Mouse (Mus musculus) brain, embryonic 18.5 days (tissue): ENCODE data around the gene Inpp5b.
A peak's percentile ranks its signal among the peaks of the same experiment; 100 is the strongest.

Experiments used
- DNase-seq: peaks from one replicate; pipeline ENCODE4 v3.0.0-alpha.2; 2012; ENCODE audit warnings: low read depth, low spot score

Gene Inpp5b

GRCm38 (mm10) chr4:124765802-124766565 lies 24.3 kb downstream of the Inpp5b start:
- no peak for DNase-seq

GRCm38 (mm10) chr4:124766566-124766940 lies 24.9 kb downstream of the Inpp5b start:
- DNase-seq: no peak

- DNase-seq: no peak
Observed at GRCm38 (mm10) chr4:124768963-124769591, 27.4 kb downstream of the Inpp5b start.

DNA sequence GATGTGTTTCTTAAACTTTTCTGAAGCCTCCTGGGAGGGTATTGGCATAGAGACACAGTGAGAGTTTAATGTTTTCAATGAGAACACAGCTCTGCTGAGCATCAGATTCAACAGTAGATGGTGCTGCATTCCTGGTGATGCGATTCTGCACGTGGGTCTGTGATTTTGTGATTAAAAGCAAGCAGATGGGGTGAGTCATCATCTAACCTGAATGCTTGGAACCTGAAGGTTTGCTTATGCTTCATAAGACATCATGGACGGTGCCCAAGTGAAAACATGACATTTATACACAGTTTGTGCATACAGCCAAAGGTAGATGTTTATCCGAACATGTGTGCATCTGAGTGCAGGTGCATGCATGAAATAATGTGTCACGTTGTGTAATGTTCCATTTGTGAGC lies 29.0 kb downstream of the Inpp5b start:
- no peak for DNase-seq

GRCm38 (mm10) chr4:124772125-124772524 lies 30.5 kb downstream of the Inpp5b start:
- DNase-seq: no peak

GRCm38 (mm10) chr4:124773449-124773848 lies 31.8 kb downstream of the Inpp5b start:
- no peak for DNase-seq

- no peak for DNase-seq
Observed at GRCm38 (mm10) chr4:124773995-124774394, 32.3 kb downstream of the Inpp5b start.

DNA sequence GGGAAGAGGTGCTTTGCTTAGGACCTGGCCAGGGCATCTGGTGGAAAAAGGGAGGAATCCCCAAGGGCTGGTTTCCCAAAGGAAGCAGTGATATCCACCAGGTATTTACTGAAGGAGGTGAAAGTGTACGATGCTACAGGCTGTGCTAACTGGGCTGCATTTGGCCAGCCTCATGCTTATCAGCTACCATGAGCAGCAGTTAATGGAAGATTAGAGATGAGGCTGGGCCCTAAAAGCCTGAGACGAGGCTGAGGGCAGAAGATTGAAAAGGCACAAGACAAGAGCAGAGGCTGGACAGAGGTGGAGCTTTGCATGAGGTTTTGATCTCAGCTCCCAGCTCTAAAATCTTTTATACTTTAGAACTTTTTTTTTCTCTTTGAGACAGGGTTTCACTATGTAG lies 32.8 kb downstream of the Inpp5b start:
- no peak for DNase-seq

DNA sequence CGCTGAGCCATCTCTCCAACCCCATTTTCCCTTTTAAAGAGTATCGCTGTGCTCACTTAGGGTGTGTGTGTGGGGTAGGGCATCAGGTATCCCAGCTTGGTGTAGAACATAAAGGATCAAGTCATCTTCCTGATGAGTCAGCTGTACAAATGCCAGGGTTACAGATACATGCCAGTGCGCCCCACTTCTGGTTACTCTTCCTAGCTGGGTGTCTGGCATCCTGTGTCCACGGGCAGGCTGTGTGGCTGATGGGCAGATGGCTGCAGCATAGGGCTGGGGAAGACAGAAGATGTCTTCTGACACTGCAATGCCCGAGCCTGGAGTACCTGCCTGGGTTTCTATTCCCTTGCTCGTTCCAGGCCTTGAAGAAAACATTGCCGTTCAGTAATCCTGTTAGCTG lies 39.7 kb downstream of the Inpp5b start:
- no peak for DNase-seq

- no peak for DNase-seq
Observed at GRCm38 (mm10) chr4:124782395-124782794, 40.7 kb downstream of the Inpp5b start.

- DNase-seq: no peak
Observed at GRCm38 (mm10) chr4:124783937-124784336, 42.3 kb downstream of the Inpp5b start.

- no peak for DNase-seq
Observed at GRCm38 (mm10) chr4:124790013-124790412, 48.4 kb downstream of the Inpp5b start.

DNA sequence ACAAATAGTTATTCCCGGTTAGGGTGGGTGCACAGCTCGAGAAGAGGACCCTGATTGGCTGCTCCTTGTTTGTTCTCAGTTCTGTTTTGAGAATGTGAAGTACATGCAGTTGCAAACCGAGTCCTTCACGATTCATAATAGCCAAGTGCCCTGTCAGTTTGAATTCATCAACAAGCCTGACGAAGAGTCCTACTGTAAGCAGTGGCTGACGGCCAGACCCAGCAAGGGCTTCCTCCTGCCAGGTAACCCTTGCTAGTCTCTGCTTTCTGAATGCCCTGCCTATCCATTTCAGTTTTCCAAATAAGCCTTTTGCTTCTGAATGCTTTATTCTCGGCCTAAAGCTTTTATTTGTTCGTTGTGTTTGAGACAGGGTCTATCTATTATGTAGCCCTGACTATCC lies 50.5 kb downstream of the Inpp5b start:
- DNase-seq: no peak

DNA sequence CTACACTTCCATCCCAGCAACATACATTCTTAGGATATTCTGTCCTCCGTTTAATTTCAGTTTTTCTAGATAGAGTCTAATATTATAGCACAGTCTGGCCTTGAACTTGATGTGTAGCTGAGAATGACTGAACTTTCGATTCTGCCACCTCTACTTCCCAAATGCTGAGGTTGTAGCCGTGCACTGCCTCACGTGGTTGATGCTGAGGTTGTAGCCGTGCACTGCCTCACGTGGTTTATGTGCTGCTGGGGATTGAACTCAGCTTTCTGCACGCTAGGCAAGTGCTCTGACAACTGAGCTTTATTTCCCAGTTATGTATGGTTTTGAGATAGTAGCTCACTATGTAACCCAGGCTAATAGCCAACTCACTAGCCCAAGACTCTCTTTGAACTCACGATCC lies 54.5 kb downstream of the Inpp5b start:
- DNase-seq: no peak

DNA sequence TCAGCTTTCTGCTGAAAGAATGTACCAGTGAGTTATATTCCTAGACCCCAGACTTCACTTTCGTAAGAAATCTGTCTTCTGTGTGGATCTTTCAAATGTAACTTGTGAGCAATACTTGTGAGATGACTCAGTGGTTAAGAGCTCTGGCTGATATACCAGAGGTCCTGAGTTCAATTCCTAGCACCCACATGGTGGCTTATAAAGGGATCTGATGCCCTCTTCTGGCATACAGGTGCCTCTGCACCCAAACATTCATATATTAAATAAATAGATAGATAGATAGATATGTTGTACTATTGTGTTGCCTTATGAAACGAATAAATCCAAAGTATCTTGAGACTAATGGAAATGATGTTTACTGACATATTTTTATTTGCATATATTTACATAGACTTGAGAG lies 55.3 kb downstream of the Inpp5b start:
- no peak for DNase-seq

GRCm38 (mm10) chr4:124801552-124802308 lies 60.1 kb downstream of the Inpp5b start, which contains the start of gene Mtf1:
Gene Mtf1, plus strand, starts transcription at chr4:124802104.
- peak; percentile 72 for DNase-seq

DNA sequence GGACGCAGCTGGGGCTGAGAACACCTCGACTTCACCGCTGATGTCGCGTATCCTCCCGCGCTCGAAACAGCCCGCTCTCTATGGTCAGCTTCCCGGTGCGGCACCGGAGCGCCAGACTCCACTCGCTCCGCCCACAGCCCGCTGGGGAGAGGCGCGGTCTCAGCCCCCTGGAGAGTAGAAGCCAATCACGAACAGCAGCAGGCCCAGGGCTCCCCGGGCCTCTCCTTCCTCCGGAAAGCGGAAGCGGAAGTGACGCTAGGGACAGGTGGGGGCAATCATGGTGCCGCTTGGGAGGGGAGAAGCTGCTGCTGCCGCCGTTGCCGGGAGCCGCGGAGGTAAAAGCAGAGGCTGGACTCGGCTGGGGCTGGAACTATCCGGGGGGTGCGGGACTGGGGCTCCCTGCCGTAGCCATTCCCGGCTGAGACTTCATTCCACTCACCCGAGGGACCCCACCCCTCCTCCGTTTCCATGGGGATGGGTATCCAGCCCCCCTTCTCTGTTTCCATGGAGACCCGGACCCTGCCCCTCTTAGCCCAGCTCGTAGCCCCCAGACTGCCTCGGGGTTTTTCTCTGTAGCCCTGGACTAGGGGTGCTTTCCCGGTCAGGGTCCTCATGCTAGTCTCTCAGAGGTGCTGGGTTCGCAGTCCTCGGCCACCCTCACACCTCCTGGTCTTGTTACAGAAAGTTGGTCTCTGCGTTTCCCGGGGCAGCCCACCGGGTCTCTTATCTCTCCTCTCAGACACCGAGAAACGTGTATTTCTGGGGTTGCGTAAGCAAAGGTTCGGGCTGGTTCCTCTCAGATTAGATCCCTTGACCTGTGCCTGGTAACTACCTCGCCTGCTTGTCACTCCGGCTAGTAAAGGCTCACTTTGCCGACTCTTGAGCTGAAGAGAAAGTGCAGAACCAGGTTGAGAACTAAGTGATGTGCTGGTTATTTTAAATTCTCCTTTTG lies 60.9 kb downstream of the Inpp5b start:
- DNase-seq: peak; percentile 93

DNA sequence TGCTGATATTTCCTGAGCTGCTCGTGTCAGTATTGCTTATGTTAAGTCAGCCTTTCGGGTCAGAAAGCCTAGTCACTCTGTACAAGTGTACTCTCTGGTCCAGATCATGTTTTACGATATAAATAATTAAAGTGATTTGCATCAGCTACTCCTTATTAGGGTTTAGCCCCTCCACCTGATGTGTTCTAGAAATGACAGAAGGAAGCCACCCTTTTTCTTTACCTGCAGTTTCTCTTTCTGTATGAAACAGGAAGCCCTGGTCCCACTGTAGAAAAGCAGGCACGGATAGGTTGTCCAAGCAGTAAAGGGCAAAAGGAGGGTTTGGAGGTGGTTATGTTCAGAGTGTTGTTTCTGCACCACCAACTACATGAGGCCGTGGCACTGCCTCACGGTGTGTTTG lies 61.8 kb downstream of the Inpp5b start:
- no peak for DNase-seq

DNA sequence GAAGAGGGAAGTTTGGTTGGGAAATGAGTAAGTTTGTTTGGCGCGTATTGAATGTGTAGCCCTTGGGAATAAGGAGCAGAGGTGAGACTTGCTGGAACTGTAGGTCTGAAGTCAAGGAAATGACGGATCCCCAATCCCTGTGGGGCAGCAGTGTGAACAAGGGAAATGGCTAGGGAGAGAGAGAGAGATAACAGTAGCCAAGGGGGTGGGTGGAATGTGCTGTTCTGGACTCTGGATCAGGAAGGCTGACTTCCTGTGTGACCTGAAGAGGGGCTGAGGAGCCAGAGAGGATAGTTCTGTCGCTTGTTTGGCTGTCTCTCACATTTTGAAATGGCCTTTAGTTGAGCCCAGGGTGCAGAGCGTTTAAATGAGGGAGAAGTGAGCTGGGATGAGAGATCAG lies 66.9 kb downstream of the Inpp5b start:
- DNase-seq: no peak

DNA sequence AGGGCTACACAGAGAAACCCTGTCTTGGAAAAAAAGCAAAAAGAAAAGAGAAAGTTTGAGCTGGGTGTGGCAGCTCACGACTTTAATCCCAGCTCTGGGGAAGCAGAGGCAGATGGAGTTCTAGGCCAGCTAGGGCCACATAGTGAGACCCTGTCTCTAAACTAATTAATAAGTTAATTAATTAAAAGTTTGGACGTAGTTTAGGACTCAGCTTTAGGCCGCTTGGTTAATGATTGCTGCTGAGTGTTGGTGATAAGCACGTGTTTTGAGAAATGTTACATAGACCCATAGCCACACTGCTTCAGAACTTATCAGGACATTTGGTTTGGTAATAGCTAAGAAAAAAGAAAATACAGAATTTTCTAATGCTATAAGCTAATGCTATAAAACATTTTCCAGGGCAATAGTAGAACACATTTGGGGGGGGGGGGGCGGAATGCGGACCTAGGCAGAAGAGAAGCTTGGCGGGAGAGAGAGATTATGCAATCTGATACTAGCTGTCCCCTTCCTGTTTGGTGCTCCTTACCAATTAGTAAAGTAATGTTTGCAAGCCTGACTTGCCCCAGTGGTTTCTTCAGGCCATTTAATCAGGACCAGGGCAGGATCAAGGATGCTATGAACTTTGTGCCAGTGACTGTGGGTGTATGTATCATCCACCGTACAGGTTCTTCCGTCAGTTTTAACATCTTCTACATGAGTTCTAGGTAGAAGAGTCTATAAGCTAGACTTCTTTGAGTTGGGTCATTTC lies 67.7 kb downstream of the Inpp5b start:
- DNase-seq: no peak

DNA sequence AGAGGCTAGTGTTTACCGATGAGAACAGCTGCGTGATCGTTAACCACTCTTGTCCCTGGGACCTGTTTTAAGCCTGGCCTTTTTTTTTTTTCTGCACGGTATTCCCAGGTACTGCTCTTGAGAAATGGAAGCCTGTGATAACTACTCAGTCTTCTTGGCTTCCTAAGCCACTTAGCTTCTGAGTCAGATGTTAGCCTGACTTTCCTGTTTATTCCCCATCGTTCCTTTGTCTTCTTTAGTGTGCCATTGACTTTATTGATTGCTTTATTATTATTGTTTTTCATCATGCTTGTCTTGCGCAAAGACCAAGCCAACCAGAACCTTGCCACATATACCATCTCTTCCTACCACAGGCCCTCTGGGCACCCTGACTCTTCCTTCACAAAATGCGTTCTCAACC lies 68.4 kb downstream of the Inpp5b start:
- DNase-seq: no peak
